Mouse (Mus musculus) CH12.LX (cell line): ENCODE measurements around the gene Socs2. TPM values are rescaled to one million over a fixed set of nuclear protein-coding genes. Genes with fewer than 3 reads are reported as not detected.

Experiments
- DNase-seq: peaks from one replicate; pipeline ENCODE4 v3.0.0-alpha.2; 2013; ENCODE audit errors: extremely low read depth
- H3K27ac ChIP-seq: 2 replicates; pipeline ENCODE4 v1.5.1; 2012; ENCODE audit warnings: low read depth, mild to moderate bottlenecking, control low read depth, moderate library complexity; ENCODE audit not compliant: insufficient read depth
- H3K27me3 ChIP-seq: replicated peaks from 2 replicates; pipeline ENCODE3; 2012; ENCODE audit warnings: inconsistent platforms
- H3K36me3 ChIP-seq, 2 experiments: replicated peaks in 1 of 2; 2 replicates each; pipeline versions ENCODE3 to v1.6.1; 2012; ENCODE audit warnings: inconsistent platforms in 1 of 2, low read length in 1 of 2, mild to moderate bottlenecking in 1 of 2, mixed read lengths in 1 of 2, moderate library complexity in 1 of 2; ENCODE audit not compliant: control insufficient read depth in 1 of 2, insufficient read depth in 1 of 2
- H3K4me1 ChIP-seq, 2 experiments: 2 replicates each; pipeline ENCODE4 v1.6.1; 2012; ENCODE audit warnings: inconsistent platforms in 1 of 2, moderate library complexity in 1 of 2; ENCODE audit not compliant: insufficient read depth in 2 of 2, control insufficient read depth in 1 of 2
- H3K4me2 ChIP-seq: 2 replicates; pipeline ENCODE4 v1.6.1; 2012; ENCODE audit warnings: low read depth, mild to moderate bottlenecking, control low read depth; ENCODE audit not compliant: poor library complexity, insufficient read depth, severe bottlenecking
- H3K4me3 ChIP-seq, 3 experiments: fragments of 150-350 bp in 1 of 3; sonication (generic) in 1 of 3; replicated peaks in 1 of 3; 2 replicates each; pipeline versions ENCODE3 to v1.5.1; 2011 to 2012; ENCODE audit warnings: low read depth in 2 of 3, low read length in 2 of 3, mild to moderate bottlenecking in 2 of 3, moderate library complexity in 2 of 3, control low read depth in 1 of 3, improper control_type of control experiment in 1 of 3, inconsistent platforms in 1 of 3, mixed read lengths in 1 of 3; ENCODE audit not compliant: poor library complexity in 1 of 3
- H3K79me2 ChIP-seq: replicated peaks from 2 replicates; pipeline ENCODE4 v1.6.1; 2012; ENCODE audit warnings: mild to moderate bottlenecking, moderate library complexity; ENCODE audit not compliant: control insufficient read depth, poor library complexity, insufficient read depth, severe bottlenecking; ENCODE audit errors: extremely low read depth
- H3K9ac ChIP-seq: 2 replicates; pipeline ENCODE4 v1.6.1; 2012; ENCODE audit warnings: low read depth, mild to moderate bottlenecking, control low read depth, moderate library complexity; ENCODE audit not compliant: insufficient read depth
- H3K9me3 ChIP-seq: replicated peaks from 2 replicates; pipeline ENCODE3; 2012; ENCODE audit warnings: low read length, inconsistent platforms, mixed read lengths
- CHD2 ChIP-seq: IDR thresholded peaks from 2 replicates; pipeline ENCODE4 v1.6.1; 2011; ENCODE audit warnings: low read length, improper control_type of control experiment
- E2F4 ChIP-seq: IDR thresholded peaks from 2 replicates; pipeline ENCODE4 v1.6.1; 2011; ENCODE audit warnings: low read depth, low read length, improper control_type of control experiment; ENCODE audit not compliant: insufficient replicate concordance
- ELF1 ChIP-seq: IDR thresholded peaks from 2 replicates; pipeline ENCODE4 v1.6.1; 2014; ENCODE audit warnings: low read depth, mild to moderate bottlenecking, inconsistent platforms, low read length, improper control_type of control experiment
- EP300 ChIP-seq: IDR thresholded peaks from 2 replicates; pipeline ENCODE4 v1.6.1; 2011; ENCODE audit warnings: low read length, improper control_type of control experiment
- ETS1 ChIP-seq: conservative IDR thresholded peaks from 2 replicates; pipeline ENCODE4 v1.6.1; 2012; ENCODE audit warnings: low read depth, mild to moderate bottlenecking, inconsistent platforms, low read length, improper control_type of control experiment, moderate library complexity
- GABPA ChIP-seq: IDR thresholded peaks from 2 replicates; pipeline ENCODE4 v1.6.1; 2012; ENCODE audit warnings: low read depth, low read length, improper control_type of control experiment, inconsistent platforms; ENCODE audit not compliant: insufficient replicate concordance
- HCFC1 ChIP-seq: IDR thresholded peaks from 2 replicates; pipeline ENCODE4 v1.6.1; 2012; ENCODE audit warnings: low read depth, mild to moderate bottlenecking, inconsistent platforms, low read length, improper control_type of control experiment
- JUND ChIP-seq: conservative IDR thresholded peaks from 2 replicates; pipeline ENCODE4 v1.6.1; 2011; ENCODE audit warnings: low read depth, low read length, improper control_type of control experiment
- KAT2A ChIP-seq: IDR thresholded peaks from 2 replicates; pipeline ENCODE4 v1.6.1; 2012; ENCODE audit warnings: low read length, improper control_type of control experiment, inconsistent platforms; ENCODE audit not compliant: insufficient replicate concordance
- MAFK ChIP-seq: IDR thresholded peaks from 2 replicates; pipeline ENCODE4 v1.6.1; 2011; ENCODE audit warnings: low read length, improper control_type of control experiment; ENCODE audit not compliant: insufficient replicate concordance
- MAX ChIP-seq: IDR thresholded peaks from 2 replicates; pipeline ENCODE4 v1.6.1; 2011; ENCODE audit warnings: low read length, improper control_type of control experiment
- MXI1 ChIP-seq: IDR thresholded peaks from 2 replicates; pipeline ENCODE4 v1.6.1; 2011; ENCODE audit warnings: mild to moderate bottlenecking, low read depth, low read length, improper control_type of control experiment
- NRF1 ChIP-seq: IDR thresholded peaks from 2 replicates; pipeline ENCODE4 v1.6.1; 2014; ENCODE audit warnings: low read depth, mild to moderate bottlenecking, inconsistent platforms, low read length, improper control_type of control experiment, moderate library complexity
- PAX5 ChIP-seq: IDR thresholded peaks from 2 replicates; pipeline ENCODE4 v1.6.1; 2012; ENCODE audit warnings: low read length, inconsistent platforms, mixed read lengths
- POLR2A ChIP-seq: IDR thresholded peaks from 2 replicates; pipeline ENCODE4 v1.6.1; 2011; ENCODE audit warnings: low read depth, mild to moderate bottlenecking, improper control_type of control experiment, low read length
- POLR2AphosphoS2 ChIP-seq: IDR thresholded peaks from 2 replicates; pipeline ENCODE4 v1.6.1; 2011; ENCODE audit warnings: low read depth, low read length, improper control_type of control experiment
- RCOR1 ChIP-seq: conservative IDR thresholded peaks from 2 replicates; pipeline ENCODE4 v1.6.1; 2012; ENCODE audit warnings: low read depth, mild to moderate bottlenecking, inconsistent platforms, low read length, improper control_type of control experiment
- SIN3A ChIP-seq: IDR thresholded peaks from 2 replicates; pipeline ENCODE4 v1.6.1; 2012; ENCODE audit warnings: low read length, improper control_type of control experiment, inconsistent platforms
- TBP ChIP-seq: conservative IDR thresholded peaks from 2 replicates; pipeline ENCODE4 v1.6.1; 2011; ENCODE audit warnings: low read depth, low read length, improper control_type of control experiment
- TCF12 ChIP-seq: IDR thresholded peaks from 2 replicates; pipeline ENCODE4 v1.6.1; 2014; ENCODE audit warnings: low read depth, mild to moderate bottlenecking, inconsistent platforms, low read length, improper control_type of control experiment
- USF1 ChIP-seq: IDR thresholded peaks from 2 replicates; pipeline ENCODE4 v1.6.1; 2014; ENCODE audit warnings: low read depth, mild to moderate bottlenecking, inconsistent platforms, low read length, improper control_type of control experiment
- ZMIZ1 ChIP-seq: IDR thresholded peaks from 2 replicates; pipeline ENCODE4 v1.6.1; 2012; ENCODE audit warnings: low read depth, mild to moderate bottlenecking, inconsistent platforms, low read length, improper control_type of control experiment
- ZNF384 ChIP-seq: IDR thresholded peaks from 2 replicates; pipeline ENCODE4 v1.6.1; 2012; ENCODE audit warnings: low read depth, low read length, improper control_type of control experiment, inconsistent platforms
- dilution Hi-C: fragments of 300-500 bp; cut with MboI; formaldehyde crosslinking; loops from 2 replicates; pipeline ENCODE4 v1.14.3; 2020; ENCODE audit warnings: low sequenced_read_pairs; ENCODE audit not compliant: extremely low pct_unique_long_range_greater_than_20kb, extremely low pct_ligation_motif_present
- in situ Hi-C: fragments of 300-500 bp; cut with MboI; formaldehyde crosslinking; loops from 3 replicates; pipeline ENCODE4 v1.14.3; 2019; ENCODE audit warnings: low sequenced_read_pairs, low pct_ligation_motif_present, low pct_unique_long_range_greater_than_20kb, mixed read lengths
- polyA plus RNA-seq: library from polyadenylated mRNA; unstranded; fragments of >175 nt; gene quantifications from 2 replicates; pipeline ENCODE4 v1.2.1, GENCODE M21; 2012; ENCODE audit warnings: low read depth; ENCODE audit not compliant: insufficient read length
- total RNA-seq, 2 experiments: library from RNA; depleted of rRNA; stranded (reverse); fragments of 300-350 nt in 1 of 2; fragments of >200 nt in 1 of 2; gene quantifications; 2 replicates each; pipeline ENCODE4 v1.2.3; 2012 to 2014

Socs2 gene
- total and polyA plus RNA-seq, 3 experiments: 7.8 to 16.3 (median 15.7) TPM

DNA sequence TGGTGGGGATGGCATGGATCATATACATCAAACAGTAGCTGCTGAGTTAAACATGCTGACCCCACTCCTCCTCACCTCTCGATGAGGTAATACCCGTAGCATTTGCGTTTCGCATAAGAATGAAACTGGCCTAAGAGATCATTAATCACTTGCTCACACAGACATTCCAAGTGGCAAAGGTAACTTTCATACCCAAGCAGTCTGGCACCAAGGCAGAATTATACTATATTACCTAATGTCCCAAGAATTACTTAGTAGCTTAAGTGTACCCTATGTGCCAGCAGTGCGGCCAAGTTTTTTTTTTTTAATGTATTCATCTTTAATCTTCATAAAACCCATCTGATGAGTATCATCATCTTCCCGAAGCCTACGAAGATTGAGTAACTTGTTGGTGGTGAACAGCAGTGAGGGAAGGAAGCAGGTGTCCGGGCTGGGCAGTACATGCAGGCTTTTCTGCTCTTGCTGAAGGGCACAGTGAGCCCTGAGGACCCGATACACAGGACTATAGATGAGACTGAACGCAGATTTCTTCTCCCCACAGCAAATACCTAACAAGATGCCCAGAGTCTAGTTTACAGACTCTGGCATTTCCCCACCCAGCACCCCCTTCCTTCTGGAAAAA lies 22.8 kb upstream of the Socs2 start:
- H3K27me3 ChIP-seq: no peaks in the 10 kb centered on the region
- no peak overlapping the region for H3K4me3 ChIP-seq
- no peaks in the 10 kb centered on the region for H3K79me2 ChIP-seq
- no peak overlapping the region for H3K9ac ChIP-seq
- no peak for TF ChIP-seq POLR2A
- TF ChIP-seq MXI1: no peak
- no peak for TF ChIP-seq HCFC1
- TF ChIP-seq EP300: no peak
- no peak for TF ChIP-seq ETS1
- no peak for TF ChIP-seq TBP
- TF ChIP-seq GABPA: no peak
- TF ChIP-seq KAT2A: no peak
- TF ChIP-seq ELF1: no peak
- no peak for TF ChIP-seq RCOR1
- TF ChIP-seq PAX5: no peak
- no peak for TF ChIP-seq CHD2
- no peak for TF ChIP-seq SIN3A
- no peak for TF ChIP-seq ZMIZ1
- no peak for TF ChIP-seq MAX
- H3K4me1 ChIP-seq: peaks cover 8 to 29% of the 10 kb centered on the region in 2 experiments
- no peak overlapping the region for H3K4me2 ChIP-seq
- dilution Hi-C loops (no loop called here), in situ Hi-C loops (no loop called here)
- H3K36me3 ChIP-seq: no peaks in the 10 kb centered on the region
- DNase-seq: no peak
- no peak overlapping the region for H3K27ac ChIP-seq
- H3K9me3 ChIP-seq: no peaks in the 10 kb centered on the region

DNA sequence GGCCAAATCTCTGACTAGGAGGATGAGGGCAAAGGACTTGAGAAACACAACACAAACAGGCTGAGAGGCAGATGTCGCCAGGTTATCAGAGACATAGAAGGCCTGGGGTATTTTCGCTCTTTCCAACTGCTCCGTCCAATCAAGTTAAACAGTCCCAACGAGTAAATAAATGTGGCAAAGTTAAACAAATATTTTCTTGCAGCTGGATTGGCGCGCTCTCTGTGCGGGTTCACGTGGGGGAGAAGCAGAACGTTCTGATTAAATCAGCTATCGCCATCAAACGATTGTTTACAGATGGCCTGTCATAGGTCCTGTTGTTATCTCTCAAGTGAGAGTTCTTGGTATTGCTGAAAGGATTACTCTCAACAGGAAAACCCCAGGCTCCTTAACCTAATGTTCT lies 22.0 kb upstream of the Socs2 start:
- Histone ChIP-seq H3K9me3 (no peaks in the 10 kb centered on the region), H3K4me3 (no peak overlapping the region), H3K4me2 (no peak overlapping the region), H3K36me3 (no peaks in the 10 kb centered on the region), H3K9ac (no peak overlapping the region), H3K79me2 (no peaks in the 10 kb centered on the region), H3K4me1 (peaks cover 8 to 29% of the 10 kb centered on the region in 2 experiments), H3K27me3 (no peaks in the 10 kb centered on the region), H3K27ac (no peak overlapping the region)
- dilution Hi-C loops: no loop called here
- no peak for DNase-seq
- in situ Hi-C loops: no loop called here
- no peak for TF ChIP-seq JUND
- TF ChIP-seq ZNF384: no peak
- TF ChIP-seq ELF1: no peak
- no peak for TF ChIP-seq POLR2A
- TF ChIP-seq USF1: no peak
- TF ChIP-seq TCF12: no peak
- no peak for TF ChIP-seq POLR2AphosphoS2
- TF ChIP-seq TBP: no peak
- TF ChIP-seq E2F4: no peak
- no peak for TF ChIP-seq NRF1
- no peak for TF ChIP-seq MAFK
- TF ChIP-seq, all 38 proteins: peak for 0
